14 mouse cellular contexts compared by ENCODE assay signal in the genomic region with DNA sequence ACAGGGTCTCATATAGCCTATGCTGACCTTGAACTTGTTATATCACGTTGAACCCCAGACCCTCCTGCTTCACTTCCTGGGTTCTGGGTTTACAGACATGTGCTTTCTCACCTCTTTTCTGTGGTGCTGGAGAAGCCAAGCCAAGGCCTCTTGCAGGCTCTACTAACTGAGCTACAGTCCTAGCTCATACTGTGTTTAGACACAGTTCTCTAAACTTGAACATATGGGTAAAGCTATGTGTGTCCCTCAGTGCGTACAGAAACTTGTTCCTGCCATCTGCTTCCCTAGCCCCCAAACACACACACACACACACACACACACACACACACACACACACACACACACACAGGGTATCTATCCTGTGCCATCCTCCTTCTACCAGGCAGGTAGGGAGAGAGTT.
"Had no signal": no experiment of that assay in that cellular context is flagged by ENCODE, and none has a peak within 500 bp of the region (broad histone marks: within the 10 kb centered on the region; RNA-seq: fewer than 3 reads in every experiment).

No protein-coding gene starts in this region.

- DNase-seq: kidney, postnatal 25 days; layer of hippocampus, adult 9-11 months; liver, postnatal 0 days; lung, embryonic 14.5 days; thymus, postnatal 25 days had no signal

- H3K9me3 ChIP-seq: limb, embryonic 15.5 days; midbrain, embryonic 12.5 days; midbrain, embryonic 15.5 days had no signal

- H3K4me2 ChIP-seq: limb, embryonic 15.5 days; liver, embryonic 11.5 days; lung, embryonic 14.5 days; midbrain, embryonic 12.5 days; midbrain, embryonic 15.5 days had no signal

- H3K27me3 ChIP-seq: limb, embryonic 15.5 days; midbrain, embryonic 12.5 days; midbrain, embryonic 15.5 days had no signal

- H3K4me3 ChIP-seq: layer of hippocampus, adult 2 months; limb, embryonic 15.5 days; midbrain, embryonic 12.5 days; midbrain, embryonic 15.5 days had no signal

- H3K36me3 ChIP-seq: midbrain, embryonic 12.5 days; midbrain, embryonic 15.5 days had no signal

- H3K9ac ChIP-seq: limb, embryonic 15.5 days; liver, embryonic 14.5 days; liver, postnatal 0 days; lung, embryonic 14.5 days; midbrain, embryonic 12.5 days; midbrain, embryonic 15.5 days had no signal

- H3K4me1 ChIP-seq: midbrain, embryonic 12.5 days; midbrain, embryonic 15.5 days had no signal

- H3K27ac ChIP-seq: kidney, postnatal 0 days; layer of hippocampus, adult 2 months; limb, embryonic 15.5 days; liver, embryonic 14.5 days; macrophage; midbrain, embryonic 12.5 days; midbrain, embryonic 15.5 days had no signal

- ATAC-seq: liver, postnatal 0 days; lung, postnatal 0 days; midbrain, embryonic 15.5 days had no signal
